Mouse (Mus musculus) liver, adult 2 months (tissue): ENCODE data around the gene Ssh1. TPM values are rescaled to one million over a fixed set of nuclear protein-coding genes. Genes with fewer than 3 reads are reported as not detected.

Experiments
- DNase-seq: peaks from one replicate; pipeline ENCODE4 v3.0.0-alpha.2; 2011; ENCODE audit warnings: low read depth, low spot score; ENCODE audit errors: extremely low read depth
- H3K27ac ChIP-seq: fragments of 200-500 bp; replicated peaks from 2 replicates; pipeline ENCODE4 v1.5.1; 2012; ENCODE audit warnings: low read depth, mild to moderate bottlenecking, control low read depth, inconsistent platforms, low read length; ENCODE audit not compliant: insufficient read depth
- H3K27me3 ChIP-seq: fragments of 200-500 bp; 2 replicates; pipeline ENCODE4 v1.6.1; 2012; ENCODE audit warnings: mild to moderate bottlenecking, moderate library complexity, low read length, inconsistent platforms; ENCODE audit not compliant: control insufficient read depth, insufficient read depth
- H3K36me3 ChIP-seq: fragments of 200-500 bp; 2 replicates; pipeline ENCODE4 v1.6.1; 2012; ENCODE audit warnings: low read length, inconsistent platforms; ENCODE audit not compliant: control insufficient read depth, insufficient read depth
- H3K4me1 ChIP-seq: fragments of 200-500 bp; 2 replicates; pipeline ENCODE4 v1.6.1; 2011; ENCODE audit warnings: low read length; ENCODE audit not compliant: control insufficient read depth, insufficient read depth
- H3K4me3 ChIP-seq: fragments of 200-500 bp; 2 replicates; pipeline ENCODE4 v1.5.1; 2011; ENCODE audit warnings: low read depth, mild to moderate bottlenecking, control low read depth, low read length, moderate library complexity; ENCODE audit not compliant: insufficient read depth
- H3K79me2 ChIP-seq: fragments of 200-500 bp; 2 replicates; pipeline ENCODE4 v1.6.1; 2012; ENCODE audit warnings: inconsistent platforms, mild to moderate bottlenecking, low read length, moderate library complexity; ENCODE audit not compliant: control insufficient read depth, insufficient read depth
- H3K9ac ChIP-seq: fragments of 200-500 bp; 2 replicates; pipeline ENCODE4 v1.6.1; 2012; ENCODE audit warnings: low read depth, mild to moderate bottlenecking, control low read depth, inconsistent platforms, low read length
- CTCF ChIP-seq: fragments of 200-500 bp; IDR thresholded peaks from 2 replicates; pipeline ENCODE4 v1.5.1; 2011; ENCODE audit warnings: low read depth, low read length, control low read depth
- POLR2A ChIP-seq: fragments of 200-500 bp; IDR thresholded peaks from 2 replicates; pipeline ENCODE4 v1.6.1; 2011; ENCODE audit warnings: low read length, control low read depth; ENCODE audit not compliant: insufficient read depth; ENCODE audit errors: extremely low read depth
- WGBS: fragments of 180-500 bp; shearing (Covaris S2); methylation state at CpG from one replicate; pipeline ENCODE4 v1.1.7; 2018; 5-methylcytosine and 5-hydroxymethylcytosine counted together
- polyA plus RNA-seq: library from polyadenylated mRNA; depleted of rRNA; stranded (reverse); fragments of >200 nt; gene quantifications from 2 replicates; pipeline ENCODE4 v1.2.3, GENCODE M21; 2012; rRNA removed
- total RNA-seq: library from RNA; depleted of rRNA; stranded (reverse); fragments of >200 nt; gene quantifications from 2 replicates; pipeline ENCODE4 v1.2.3, GENCODE M21; 2014; rRNA removed

Ssh1 gene
- total and polyA plus RNA-seq, 2 experiments = 1.6 to 5.5 TPM

- Histone ChIP-seq H3K4me3 (no peak overlapping the region), H3K27me3 (no peaks in the 10 kb centered on the region), H3K4me1 (peaks cover 4% of the 10 kb centered on the region; the same call in 1 of the 2 replicates), H3K27ac (peak overlapping the region; percentile 57; the same call in 1 of the 2 replicates), H3K36me3 (no peaks in the 10 kb centered on the region), H3K79me2 (peaks cover 7% of the 10 kb centered on the region; the same call in 1 of the 2 replicates), H3K9ac (no peak overlapping the region)
- no peak for DNase-seq
- TF ChIP-seq POLR2A (no peak), CTCF (no peak)
- 89% methylated on average over 5 of the region's 5 CpGs for WGBS
Measured at GRCm38 (mm10) chr5:113888186-113888795, 105.4 kb downstream of the Ssh1 start.

GRCm38 (mm10) chr5:113887132-113887531, 106.6 kb downstream of the Ssh1 start:
- H3K27ac ChIP-seq = no peak overlapping the region
- no peak for TF ChIP-seq POLR2A
- TF ChIP-seq CTCF = no peak
- WGBS = 8% methylated on average over 11 of the region's 11 CpGs

More at GRCm38 (mm10) chr5:113887132-113887531, 106.6 kb downstream of the Ssh1 start:
- H3K4me1 ChIP-seq = peaks cover 8% of the 10 kb centered on the region; the same call in 1 of the 2 replicates
- H3K79me2 ChIP-seq = peaks cover 7% of the 10 kb centered on the region; the same call in 1 of the 2 replicates
- peak; percentile 52 for DNase-seq
- H3K4me3 ChIP-seq = no peak overlapping the region
- no peaks in the 10 kb centered on the region for H3K36me3 ChIP-seq
- no peak overlapping the region for H3K9ac ChIP-seq
- H3K27me3 ChIP-seq = no peaks in the 10 kb centered on the region

Other genes starting within 250 kb of the Ssh1 start
- gene Sart3, start 221.4 kb downstream of the Ssh1 start, total RNA-seq = 6.0 and 7.7 TPM in 2 replicates
- gene Sart3, start 221.4 kb downstream of the Ssh1 start, polyA plus RNA-seq = 6.3 and 9.0 TPM in 2 replicates
- 121 and 133 TPM in 2 replicates for gene Iscu, start 221.1 kb downstream of the Ssh1 start, total RNA-seq
- 104 and 121 TPM in 2 replicates for gene Iscu, start 221.1 kb downstream of the Ssh1 start, polyA plus RNA-seq
- 0.27 and 0.46 TPM in 2 replicates for gene Tmem119, start 193.4 kb downstream of the Ssh1 start, total RNA-seq
- 0.73 and 0.83 TPM in 2 replicates for gene Tmem119, start 193.4 kb downstream of the Ssh1 start, polyA plus RNA-seq
- gene Selplg, start 161.2 kb downstream of the Ssh1 start, total RNA-seq = 1.1 and 2.3 TPM in 2 replicates
- 5.4 and 6.2 TPM in 2 replicates for gene Selplg, start 161.2 kb downstream of the Ssh1 start, polyA plus RNA-seq
- 11.8 and 14.0 TPM in 2 replicates for gene Coro1c, start 85.1 kb downstream of the Ssh1 start, total RNA-seq
- gene Coro1c, start 85.1 kb downstream of the Ssh1 start, polyA plus RNA-seq = 12.0 and 13.6 TPM in 2 replicates
- gene Dao, start 9.8 kb upstream of the Ssh1 start, total RNA-seq = not detected in 2 replicates
- not detected in 2 replicates for gene Dao, start 9.8 kb upstream of the Ssh1 start, polyA plus RNA-seq
- gene Usp30, start 71.6 kb upstream of the Ssh1 start, total RNA-seq = 6.6 and 9.2 TPM in 2 replicates
- 14.8 and 16.7 TPM in 2 replicates for gene Usp30, start 71.6 kb upstream of the Ssh1 start, polyA plus RNA-seq
- 0.07 TPM in 1 of 2 replicates, not detected in the other for gene Svop, start 97.7 kb upstream of the Ssh1 start, total RNA-seq
- not detected in 2 replicates for gene Svop, start 97.7 kb upstream of the Ssh1 start, polyA plus RNA-seq
- 3.1 and 5.1 TPM in 2 replicates for gene Alkbh2, start 134.3 kb upstream of the Ssh1 start, total RNA-seq
- 7.0 and 10.1 TPM in 2 replicates for gene Alkbh2, start 134.3 kb upstream of the Ssh1 start, polyA plus RNA-seq
- 2.4 and 4.6 TPM in 2 replicates for gene Ung, start 136.5 kb upstream of the Ssh1 start, total RNA-seq
- 5.0 and 5.3 TPM in 2 replicates for gene Ung, start 136.5 kb upstream of the Ssh1 start, polyA plus RNA-seq
- gene Acacb, start 152.6 kb upstream of the Ssh1 start, total RNA-seq = 26.8 and 39.4 TPM in 2 replicates
- gene Acacb, start 152.6 kb upstream of the Ssh1 start, polyA plus RNA-seq = 27.9 and 45.8 TPM in 2 replicates